Mouse (Mus musculus) ES-E14 (cell line): Measurements from ENCODE around the gene Cald1.

Experiments
- CHD2 ChIP-seq: IDR thresholded peaks from 2 replicates; pipeline ENCODE4 v1.6.1; 2014; ENCODE audit warnings: mild to moderate bottlenecking, low read depth, low read length, inconsistent platforms
- HCFC1 ChIP-seq: IDR thresholded peaks from 2 replicates; pipeline ENCODE4 v1.6.1; 2012; ENCODE audit warnings: low read length, inconsistent platforms, borderline replicate concordance; ENCODE audit not compliant: insufficient read depth
- MAFK ChIP-seq: IDR thresholded peaks from 2 replicates; pipeline ENCODE4 v1.6.1; 2014; ENCODE audit warnings: mild to moderate bottlenecking, low read depth, low read length, inconsistent platforms; ENCODE audit not compliant: insufficient read depth
- ZC3H11A ChIP-seq: IDR thresholded peaks from 2 replicates; pipeline ENCODE4 v1.6.1; 2012; ENCODE audit warnings: low read depth, mild to moderate bottlenecking, inconsistent platforms, low read length, borderline replicate concordance
- ZNF384 ChIP-seq: IDR thresholded peaks from 2 replicates; pipeline ENCODE4 v1.6.1; 2012; ENCODE audit warnings: low read depth, low read length, inconsistent platforms

GRCm38 (mm10) chr6:34725660-34726059, 127.4 kb downstream of the Cald1 start:
- TF ChIP-seq ZC3H11A (no peak), HCFC1 (no peak), MAFK (no peak), CHD2 (no peak), ZNF384 (no peak)
